In the genomic region with DNA sequence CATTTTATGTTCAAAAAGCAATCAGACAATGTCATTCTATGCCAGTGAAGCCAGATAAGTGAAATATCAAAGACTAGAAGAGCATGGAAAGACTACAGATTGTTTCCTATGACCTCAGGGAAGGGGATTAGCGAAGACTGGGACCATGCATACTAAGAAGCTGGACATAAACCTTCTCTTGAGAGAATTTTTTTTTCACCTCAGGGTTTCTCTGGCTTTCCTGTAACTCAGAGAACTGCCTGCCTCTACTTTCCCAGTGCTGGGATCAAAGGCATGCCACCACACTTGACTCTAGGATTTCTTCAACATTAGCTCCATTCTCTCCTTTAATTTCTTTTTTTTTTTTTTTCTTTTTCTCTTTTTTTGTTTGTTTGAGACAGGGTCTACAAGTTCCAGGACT, we compare ENCODE assay signal across 8 mouse cellular contexts. TPM values are rescaled to one million over a fixed set of nuclear protein-coding genes. Genes with fewer than 3 reads are reported as not detected.
DNase-seq lines count a peak whose midpoint lies in the region; ATAC-seq and TF ChIP-seq lines count a peak whose summit lies in the region.

No protein-coding gene starts in this region.

- H3K9me3 ChIP-seq in heart, embryonic 10.5 days: no peaks in the 10 kb centered on the region
- H3K9me3 ChIP-seq in E14TG2a.4 (ENCODE audit: low read length): no peaks in the 10 kb centered on the region
- no peaks in the 10 kb centered on the region for H3K9me3 ChIP-seq in forebrain, embryonic 14.5 days (replicated peaks; ENCODE audit: control insufficient read depth, low read length)
- H3K9me3 ChIP-seq in liver, embryonic 14.5 days (ENCODE audit: control insufficient read depth, low read length): no peaks in the 10 kb centered on the region

- peak overlapping the region; percentile 100 for H3K27ac ChIP-seq in heart, embryonic 10.5 days
- no peak overlapping the region for H3K27ac ChIP-seq in forebrain, embryonic 14.5 days (ENCODE audit: low read depth, low read length)
- H3K27ac ChIP-seq in liver, embryonic 14.5 days: peak overlapping the region; percentile 86

- peak overlapping the region; percentile 91 for H3K4me3 ChIP-seq in heart, embryonic 10.5 days
- H3K4me3 ChIP-seq in E14TG2a.4 (replicated peaks; ENCODE audit: low read length): peak overlapping the region; percentile 84
- no peak overlapping the region for H3K4me3 ChIP-seq in forebrain, embryonic 14.5 days (ENCODE audit: low read depth, low read length)
- peak overlapping the region; percentile 49 to 84; a peak in 3 of 4 replicates for H3K4me3 ChIP-seq in liver, embryonic 14.5 days (ENCODE audit: insufficient read depth in 1 of 2, low read depth in 2 of 2, low read length in 2 of 2)

- no peak for TF ChIP-seq CTCF in E14TG2a.4 (conservative IDR thresholded peaks at IDR 0.05; ENCODE audit: low read length)
- TF ChIP-seq CTCF in liver, embryonic 14.5 days (IDR thresholded peaks at IDR 0.05; ENCODE audit: low read depth): no peak

- peaks cover 12% of the 10 kb centered on the region; the same call in 1 of the 2 replicates for H3K4me1 ChIP-seq in heart, embryonic 10.5 days
- H3K4me1 ChIP-seq in E14TG2a.4 (replicated peaks; ENCODE audit: low read depth, low read length): peaks cover 43% of the 10 kb centered on the region
- H3K4me1 ChIP-seq in forebrain, embryonic 14.5 days (ENCODE audit: control insufficient read depth, insufficient read depth, low read length): peaks cover 14% of the 10 kb centered on the region
- H3K4me1 ChIP-seq in liver, embryonic 14.5 days (replicated peaks; ENCODE audit: control insufficient read depth in 2 of 2, insufficient read depth in 2 of 2, low read length in 1 of 2): peaks cover 13 to 15% of the 10 kb centered on the region in 2 experiments

- H3K9ac ChIP-seq in forebrain, embryonic 14.5 days (ENCODE audit: low read length): peak overlapping the region; percentile 100; the same call in 1 of the 2 replicates
- H3K9ac ChIP-seq in liver, embryonic 14.5 days (replicated peaks): peak overlapping the region; percentile 90

- 88% methylated on average over 1 of the region's 1 CpGs for WGBS in heart, embryonic 10.5 days
- WGBS in forebrain, embryonic 14.5 days: 67% methylated on average over 1 of the region's 1 CpGs
- 81% methylated on average over 1 of the region's 1 CpGs for WGBS in liver, embryonic 14.5 days (ENCODE audit: insufficient replicate concordance)

- no peak for ATAC-seq in forebrain, embryonic 14.5 days
- no peak for ATAC-seq in liver, embryonic 14.5 days (ENCODE audit: insufficient read depth)

- intact Hi-C loops in heart, postnatal 36 days (cut with DNase I): loop anchor here (5.0 kb wide), 1 partner anchor 256 kb away; the partner anchor contains the start of gene Sel1l

- H3K36me3 ChIP-seq in heart, embryonic 10.5 days: peaks cover 2% of the 10 kb centered on the region; the same call in 1 of the 2 replicates
- H3K36me3 ChIP-seq in E14TG2a.4 (ENCODE audit: insufficient read depth, low read length): peaks cover 2% of the 10 kb centered on the region; the same call in 1 of the 2 replicates
- no peaks in the 10 kb centered on the region for H3K36me3 ChIP-seq in forebrain, embryonic 14.5 days (ENCODE audit: control insufficient read depth, insufficient read depth, low read length)
- no peaks in the 10 kb centered on the region for H3K36me3 ChIP-seq in liver, embryonic 14.5 days (replicated peaks; ENCODE audit: control insufficient read depth, insufficient read depth, low read depth)

- TF ChIP-seq EP300 in liver, embryonic 14.5 days (IDR thresholded peaks at IDR 0.05; ENCODE audit: low read depth): no peak

- DNase-seq in heart, embryonic 10.5 days (ENCODE audit: low spot score): peak; percentile 61
- DNase-seq in heart, postnatal 36 days: no peak
- no peak for DNase-seq in forebrain, embryonic 14.5 days (ENCODE audit: low spot score)
- no peak for DNase-seq in liver, embryonic 14.5 days (ENCODE audit: low read depth in 3 of 3, low spot score in 3 of 3)
- no peak for DNase-seq in T-cell, adult 2 months (ENCODE audit: low spot score)
- no peak for DNase-seq in adrenal gland, adult (ENCODE audit: inconsistent age in 2 of 2, low spot score in 1 of 2)
- no peak for DNase-seq in layer of hippocampus, adult 9-11 months

- peak overlapping the region; percentile 62 for H3K4me2 ChIP-seq in forebrain, embryonic 14.5 days (ENCODE audit: low read length)
- peak overlapping the region; percentile 85 for H3K4me2 ChIP-seq in liver, embryonic 14.5 days (ENCODE audit: low read depth)

- H3K27me3 ChIP-seq in heart, embryonic 10.5 days (ENCODE audit: insufficient read depth, poor library complexity, severe bottlenecking): no peaks in the 10 kb centered on the region
- no peaks in the 10 kb centered on the region for H3K27me3 ChIP-seq in E14TG2a.4 (ENCODE audit: insufficient read depth, low read length)
- H3K27me3 ChIP-seq in forebrain, embryonic 14.5 days (replicated peaks; ENCODE audit: control insufficient read depth, insufficient read depth, low read length): no peaks in the 10 kb centered on the region
- no peaks in the 10 kb centered on the region for H3K27me3 ChIP-seq in liver, embryonic 14.5 days (ENCODE audit: control insufficient read depth, insufficient read depth, low read length)

RNA-seq across cellular contexts. Expression of gene Gtf2a1, which starts 0.9 kb away (rescaled TPM):
- 32.0 and 42.3 TPM in 2 replicates for polyA plus RNA-seq in heart, embryonic 10.5 days (2016; fragmentation: Nextera tagmentation; extraction: Ambion mirVana)
- total RNA-seq in heart, postnatal 36 days (2021): 10 to 100 TPM; 26.9 to 32.8 TPM
- 50.7 and 50.8 TPM in 2 replicates for polyA plus RNA-seq in forebrain, embryonic 14.5 days (2014; fragmentation: Nextera tagmentation; extraction: Ambion mirVana)
- 5.2 and 6.3 TPM in 2 replicates for polyA plus RNA-seq in liver, embryonic 14.5 days (2012; rRNA removed)
- 13.8 and 14.0 TPM in 2 replicates for polyA plus RNA-seq in liver, embryonic 14.5 days (2014; fragmentation: Nextera tagmentation; extraction: Ambion mirVana)
